Comparison of ENCODE assay signal across 8 mouse cellular contexts in genomic region chr15:41163643-41164358, GRCm38 (mm10).
DNase-seq lines count a peak whose midpoint lies in the region; ATAC-seq lines count a peak whose summit lies in the region.

No protein-coding gene starts in this region.

- H3K36me3 ChIP-seq in neural tube, embryonic 11.5 days (ENCODE audit: control insufficient read depth, insufficient read depth, low read length) = no peaks in the 10 kb centered on the region
- no peaks in the 10 kb centered on the region for H3K36me3 ChIP-seq in midbrain, embryonic 14.5 days (ENCODE audit: control insufficient read depth, insufficient read depth, low read length)

- no peaks in the 10 kb centered on the region for H3K27me3 ChIP-seq in neural tube, embryonic 11.5 days (ENCODE audit: control insufficient read depth, insufficient read depth, low read length)
- H3K27me3 ChIP-seq in midbrain, embryonic 14.5 days (ENCODE audit: control insufficient read depth, insufficient read depth, low read length) = no peaks in the 10 kb centered on the region

- 17% methylated on average over 8 of the region's 8 CpGs for WGBS in neural tube, embryonic 11.5 days
- WGBS in midbrain, embryonic 14.5 days = 23% methylated on average over 8 of the region's 8 CpGs

- H3K4me3 ChIP-seq in neural tube, embryonic 11.5 days (ENCODE audit: low read depth, low read length) = no peak overlapping the region
- H3K4me3 ChIP-seq in midbrain, embryonic 14.5 days (replicated peaks; ENCODE audit: low read depth, low read length) = no peak overlapping the region

- peak; percentile 30 for DNase-seq in neural tube, embryonic 11.5 days (ENCODE audit: low spot score)
- DNase-seq in neural tube, embryonic 10.5 days (ENCODE audit: extremely low spot score, low spot score) = no peak
- peak; percentile 74 for DNase-seq in cerebellum, adult 9-10 months
- DNase-seq in heart, adult 8-10 months (ENCODE audit: low spot score) = peak; percentile 44
- peak; percentile 5 to 47 for DNase-seq in kidney, postnatal 36 days
- DNase-seq in midbrain, embryonic 14.5 days = peak; percentile 88
- no peak for DNase-seq in spleen, postnatal 36 days (ENCODE audit: low spot score in 2 of 2)
- DNase-seq in adrenal gland, adult 18-20 months (ENCODE audit: low spot score in 2 of 2) = no peak

- peak; percentile 51 for ATAC-seq in neural tube, embryonic 11.5 days (ENCODE audit: insufficient read depth, low FRiP score, low TSS enrichment)
- ATAC-seq in midbrain, embryonic 14.5 days (ENCODE audit: low FRiP score, low TSS enrichment) = peak; percentile 72; the same call in 1 of the 2 replicates

- H3K9me3 ChIP-seq in neural tube, embryonic 11.5 days (ENCODE audit: control insufficient read depth, low read length) = no peaks in the 10 kb centered on the region
- no peaks in the 10 kb centered on the region for H3K9me3 ChIP-seq in midbrain, embryonic 14.5 days (ENCODE audit: control insufficient read depth, low read length)

- H3K4me1 ChIP-seq in neural tube, embryonic 11.5 days (ENCODE audit: control insufficient read depth, insufficient read depth, low read length) = no peaks in the 10 kb centered on the region
- H3K4me1 ChIP-seq in midbrain, embryonic 14.5 days (ENCODE audit: control insufficient read depth, insufficient read depth, low read length) = no peaks in the 10 kb centered on the region

- H3K9ac ChIP-seq in neural tube, embryonic 11.5 days (ENCODE audit: low read length) = no peak overlapping the region
- no peak overlapping the region for H3K9ac ChIP-seq in midbrain, embryonic 14.5 days (replicated peaks; ENCODE audit: low read length)

- H3K4me2 ChIP-seq in neural tube, embryonic 11.5 days (ENCODE audit: low read depth) = peak overlapping the region; percentile 27; the same call in 1 of the 2 replicates
- peak overlapping the region; percentile 40 for H3K4me2 ChIP-seq in midbrain, embryonic 14.5 days (ENCODE audit: low read length)

- H3K27ac ChIP-seq in neural tube, embryonic 11.5 days (ENCODE audit: low read depth, low read length) = no peak overlapping the region
- H3K27ac ChIP-seq in midbrain, embryonic 14.5 days (replicated peaks; ENCODE audit: low read depth, low read length) = no peak overlapping the region

Comparison
In these comparisons a context has a peak if more than half of its experiments do, and no peak if none do; other contexts are left out.
1. DNase-seq: peak in neural tube, embryonic 11.5 days (single experiment), cerebellum, adult 9-10 months (single experiment), heart, adult 8-10 months (single experiment), kidney, postnatal 36 days (2 of 2) and midbrain, embryonic 14.5 days (single experiment); none in neural tube, embryonic 10.5 days (single experiment), spleen, postnatal 36 days (0 of 2) and adrenal gland, adult 18-20 months (0 of 2).